Mouse (Mus musculus): ENCODE measurements around the gene Bcar3. TPM values are rescaled to one million over a fixed set of nuclear protein-coding genes. Genes with fewer than 3 reads are reported as not detected.

Bcar3 gene
- polyA plus RNA-seq, 1 experiment from 2014 or later, result 7.9 TPM

DNA sequence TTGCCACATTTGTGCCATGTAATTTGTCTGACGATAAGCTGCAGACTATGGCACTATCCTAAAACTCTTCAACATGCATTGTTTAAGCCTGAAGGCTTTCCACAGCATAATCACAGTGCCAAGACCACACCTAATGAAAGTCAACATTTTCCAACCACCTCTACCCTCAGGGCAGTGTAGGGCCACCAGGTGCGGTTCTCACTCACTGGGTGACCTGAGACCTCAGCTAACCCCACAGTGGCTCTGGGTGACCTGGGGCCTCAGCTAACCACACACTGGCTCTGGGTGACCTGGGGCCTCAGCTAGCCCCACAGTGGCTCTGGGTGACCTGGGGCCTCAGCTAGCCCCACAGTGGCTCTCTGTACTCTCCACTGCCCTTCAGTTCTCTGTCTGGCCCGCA lies 30.6 kb downstream of the Bcar3 start:
- WGBS, result 93% methylated on average over 3 of the region's 3 CpGs
- H3K36me3 ChIP-seq, result no peaks in the 10 kb centered on the region
- H3K4me1 ChIP-seq (replicated peaks), result 0 out of 2 replicates have a peak, but pooled peaks cover 5% of the 10 kb centered on the region
- no peak overlapping the region for H3K4me3 ChIP-seq
- no peak for ATAC-seq (ENCODE audit: low FRiP score)
- H3K9me3 ChIP-seq, result no peaks in the 10 kb centered on the region
- H3K9ac ChIP-seq, result no peak overlapping the region
- no peaks in the 10 kb centered on the region for H3K27me3 ChIP-seq
- H3K4me2 ChIP-seq, result no peak overlapping the region
- H3K27ac ChIP-seq, result no peak overlapping the region

DNA sequence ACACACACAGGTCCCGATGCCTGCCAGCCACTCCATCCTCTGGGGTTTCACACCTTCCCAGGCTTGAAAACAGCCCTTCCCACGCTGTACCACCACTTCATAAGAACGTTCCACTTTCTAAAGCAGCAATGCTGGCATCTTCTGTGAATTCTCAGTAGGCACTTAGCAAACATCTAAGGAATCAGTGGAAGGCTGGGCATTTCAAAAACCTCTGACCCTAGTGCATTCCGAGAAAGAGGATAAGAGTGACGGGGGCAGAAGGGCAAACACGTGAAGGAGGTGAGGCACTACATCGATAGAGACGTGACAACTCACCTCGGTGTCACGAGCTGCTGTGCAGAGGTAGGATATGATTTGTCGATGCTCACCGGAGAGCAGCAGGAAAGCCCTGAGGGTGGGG lies 36.5 kb downstream of the Bcar3 start:
- Histone ChIP-seq H3K4me1 (replicated peaks) (0 out of 2 replicates have a peak, but pooled peaks cover 5% of the 10 kb centered on the region), H3K36me3 (no peaks in the 10 kb centered on the region), H3K27me3 (no peaks in the 10 kb centered on the region), H3K9ac (no peak overlapping the region), H3K4me2 (no peak overlapping the region), H3K4me3 (no peak overlapping the region), H3K27ac (no peak overlapping the region), H3K9me3 (no peaks in the 10 kb centered on the region)
- ATAC-seq (ENCODE audit: low FRiP score), result no peak
- 86% methylated on average over 12 of the region's 12 CpGs for WGBS

DNA sequence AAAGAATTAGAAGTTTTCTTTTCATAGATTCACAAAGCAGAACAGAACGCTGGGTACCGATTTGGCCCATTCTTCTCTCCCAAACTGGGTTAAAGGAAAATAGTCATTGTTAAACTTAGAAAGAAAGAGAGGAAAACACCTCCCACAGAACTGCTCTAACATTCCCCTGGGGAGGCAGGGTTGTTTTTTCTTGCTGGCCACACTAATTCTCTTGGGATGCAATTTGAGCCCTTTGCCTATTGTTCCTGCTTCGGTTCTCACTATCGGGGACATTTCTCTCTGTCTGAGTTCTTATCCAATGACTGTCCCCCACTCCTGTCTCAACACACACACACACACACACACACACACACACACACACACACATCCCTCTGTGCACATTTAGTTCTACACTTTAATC lies 39.6 kb downstream of the Bcar3 start:
- H3K36me3 ChIP-seq, result no peaks in the 10 kb centered on the region
- no peak for ATAC-seq (ENCODE audit: low FRiP score)
- no peaks in the 10 kb centered on the region for H3K27me3 ChIP-seq
- no peak overlapping the region for H3K4me3 ChIP-seq
- no peak overlapping the region for H3K4me2 ChIP-seq
- 17% methylated on average over 4 of the region's 4 CpGs for WGBS
- no peak overlapping the region for H3K27ac ChIP-seq
- H3K9ac ChIP-seq, result no peak overlapping the region
- H3K9me3 ChIP-seq, result no peaks in the 10 kb centered on the region
- 0 out of 2 replicates have a peak, but pooled peaks cover 5% of the 10 kb centered on the region for H3K4me1 ChIP-seq (replicated peaks)

DNA sequence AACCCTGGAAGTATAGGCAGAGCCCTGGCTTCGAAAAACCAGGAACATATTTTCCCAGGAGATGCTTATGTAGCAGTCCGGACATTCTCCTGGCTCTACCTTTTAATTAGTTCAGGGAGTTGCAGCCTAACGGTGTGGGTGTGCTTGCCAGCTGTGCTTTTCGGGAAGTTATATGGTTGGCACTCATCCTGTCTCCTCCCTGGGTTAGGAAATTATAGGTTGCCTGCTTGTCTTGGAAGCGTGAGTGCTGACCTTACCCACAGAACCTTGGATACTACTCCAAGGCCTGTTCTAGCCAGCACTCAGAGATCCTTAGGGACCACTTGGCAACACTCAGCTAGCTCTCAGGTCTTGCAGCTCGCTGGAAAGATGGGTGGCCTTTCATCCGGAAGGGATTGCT lies 40.0 kb downstream of the Bcar3 start:
- H3K27me3 ChIP-seq, result no peaks in the 10 kb centered on the region
- H3K36me3 ChIP-seq, result no peaks in the 10 kb centered on the region
- no peak overlapping the region for H3K27ac ChIP-seq
- no peak overlapping the region for H3K4me2 ChIP-seq
- H3K9me3 ChIP-seq, result no peaks in the 10 kb centered on the region
- 0 out of 2 replicates have a peak, but pooled peaks cover 5% of the 10 kb centered on the region for H3K4me1 ChIP-seq (replicated peaks)
- no peak for ATAC-seq (ENCODE audit: low FRiP score)
- H3K4me3 ChIP-seq, result no peak overlapping the region
- WGBS, result 49% methylated on average over 7 of the region's 7 CpGs
- no peak overlapping the region for H3K9ac ChIP-seq

DNA sequence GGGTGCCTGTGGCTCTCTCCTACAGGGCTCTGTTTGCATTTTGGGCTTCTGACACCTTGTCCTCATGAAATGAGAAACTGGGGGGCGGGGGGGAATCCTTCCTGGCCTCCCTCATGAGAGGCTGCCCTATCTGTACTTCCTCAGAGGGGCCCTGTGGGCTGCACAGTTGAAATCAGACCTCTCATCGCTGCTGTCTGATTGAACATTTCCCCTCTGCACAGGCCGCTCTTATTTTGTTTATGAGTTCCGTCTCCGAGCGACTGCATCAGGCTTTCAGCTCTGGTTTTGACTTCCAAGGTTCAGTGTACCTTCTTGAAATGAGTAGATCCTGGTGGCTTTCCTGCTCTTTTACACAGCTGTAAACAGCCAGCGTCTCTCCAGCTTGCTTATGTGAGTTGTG lies 40.4 kb downstream of the Bcar3 start:
- Histone ChIP-seq H3K4me1 (replicated peaks) (0 out of 2 replicates have a peak, but pooled peaks cover 5% of the 10 kb centered on the region), H3K9me3 (no peaks in the 10 kb centered on the region), H3K27ac (no peak overlapping the region), H3K9ac (no peak overlapping the region), H3K4me3 (no peak overlapping the region), H3K27me3 (no peaks in the 10 kb centered on the region), H3K36me3 (no peaks in the 10 kb centered on the region), H3K4me2 (no peak overlapping the region)
- ATAC-seq (ENCODE audit: low FRiP score), result no peak
- 83% methylated on average over 7 of the region's 7 CpGs for WGBS

DNA sequence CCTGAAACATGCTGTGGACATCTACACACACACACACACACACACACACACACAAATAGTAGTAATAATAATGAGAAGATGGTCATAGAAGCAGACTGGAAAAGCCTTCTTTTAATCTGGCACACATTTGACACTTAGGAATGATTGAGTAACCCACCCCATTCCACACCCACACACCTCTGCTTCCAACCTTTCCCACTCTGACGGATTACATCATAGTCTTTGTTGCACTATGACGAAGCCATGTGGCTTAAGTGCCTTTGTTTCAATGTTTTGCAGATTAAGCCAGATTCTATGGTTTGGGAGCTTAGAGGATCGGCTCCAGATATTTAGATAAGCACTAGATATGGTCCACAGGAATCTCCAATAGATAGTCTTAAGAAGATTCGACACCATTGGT lies 42.1 kb downstream of the Bcar3 start:
- Histone ChIP-seq H3K4me3 (no peak overlapping the region), H3K9ac (no peak overlapping the region), H3K9me3 (no peaks in the 10 kb centered on the region), H3K27ac (no peak overlapping the region), H3K4me1 (replicated peaks) (0 out of 2 replicates have a peak, but pooled peaks cover 5% of the 10 kb centered on the region), H3K27me3 (no peaks in the 10 kb centered on the region), H3K36me3 (no peaks in the 10 kb centered on the region), H3K4me2 (no peak overlapping the region)
- no peak for ATAC-seq (ENCODE audit: low FRiP score)
- WGBS, result 94% methylated on average over 4 of the region's 4 CpGs

DNA sequence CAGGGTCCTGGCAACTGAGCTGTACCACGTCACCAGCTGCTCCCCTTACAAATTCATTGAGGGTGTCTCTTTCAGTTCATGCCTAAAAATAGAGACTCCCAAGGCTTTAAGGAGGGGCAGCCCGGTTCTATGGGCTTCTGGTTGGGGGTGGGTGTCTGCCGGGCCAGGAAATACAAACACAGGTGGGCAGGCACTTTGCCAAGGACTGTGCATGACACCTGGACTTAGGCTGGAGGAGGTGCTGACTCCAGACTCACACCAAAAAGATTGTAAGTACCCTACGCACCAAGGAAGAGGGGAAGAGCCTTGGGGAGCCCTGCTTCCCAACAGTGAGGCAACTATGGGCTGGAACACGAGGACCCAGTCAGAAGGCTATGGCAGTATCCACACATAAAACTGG lies 44.1 kb downstream of the Bcar3 start:
- 71% methylated on average over 5 of the region's 5 CpGs for WGBS
- no peaks in the 10 kb centered on the region for H3K36me3 ChIP-seq
- H3K27me3 ChIP-seq, result no peaks in the 10 kb centered on the region
- no peak for ATAC-seq (ENCODE audit: low FRiP score)
- 0 out of 2 replicates have a peak, but pooled peaks cover 5% of the 10 kb centered on the region for H3K4me1 ChIP-seq (replicated peaks)
- no peak overlapping the region for H3K27ac ChIP-seq
- no peak overlapping the region for H3K9ac ChIP-seq
- H3K4me3 ChIP-seq, result no peak overlapping the region
- H3K4me2 ChIP-seq, result no peak overlapping the region
- H3K9me3 ChIP-seq, result no peaks in the 10 kb centered on the region

DNA sequence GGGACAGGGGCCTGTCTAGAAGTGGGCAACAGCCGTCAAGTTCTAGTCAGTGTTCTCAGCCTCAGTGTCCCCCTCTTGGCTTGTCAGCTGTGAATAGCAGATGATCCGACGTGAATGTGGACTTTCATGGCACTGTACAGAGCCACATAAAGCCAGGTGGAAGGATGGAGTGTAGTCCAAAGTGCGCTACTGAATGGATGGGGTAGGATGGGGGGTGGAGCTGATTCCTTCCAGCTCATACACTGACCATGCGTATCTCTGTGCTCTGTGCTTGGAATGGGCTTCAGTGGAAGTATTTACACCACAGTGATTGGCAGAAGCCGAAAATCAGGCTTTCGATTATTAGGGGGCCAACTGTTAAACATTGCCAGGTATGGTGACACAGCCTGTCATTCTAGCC lies 45.0 kb downstream of the Bcar3 start:
- no peak overlapping the region for H3K4me3 ChIP-seq
- no peaks in the 10 kb centered on the region for H3K9me3 ChIP-seq
- no peak overlapping the region for H3K4me2 ChIP-seq
- H3K9ac ChIP-seq, result no peak overlapping the region
- H3K36me3 ChIP-seq, result no peaks in the 10 kb centered on the region
- peaks cover 3% of the 10 kb centered on the region; the same call in 1 of the 2 replicates for H3K4me1 ChIP-seq (replicated peaks)
- no peaks in the 10 kb centered on the region for H3K27me3 ChIP-seq
- 92% methylated on average over 7 of the region's 7 CpGs for WGBS
- H3K27ac ChIP-seq, result no peak overlapping the region
- ATAC-seq (ENCODE audit: low FRiP score), result no peak

DNA sequence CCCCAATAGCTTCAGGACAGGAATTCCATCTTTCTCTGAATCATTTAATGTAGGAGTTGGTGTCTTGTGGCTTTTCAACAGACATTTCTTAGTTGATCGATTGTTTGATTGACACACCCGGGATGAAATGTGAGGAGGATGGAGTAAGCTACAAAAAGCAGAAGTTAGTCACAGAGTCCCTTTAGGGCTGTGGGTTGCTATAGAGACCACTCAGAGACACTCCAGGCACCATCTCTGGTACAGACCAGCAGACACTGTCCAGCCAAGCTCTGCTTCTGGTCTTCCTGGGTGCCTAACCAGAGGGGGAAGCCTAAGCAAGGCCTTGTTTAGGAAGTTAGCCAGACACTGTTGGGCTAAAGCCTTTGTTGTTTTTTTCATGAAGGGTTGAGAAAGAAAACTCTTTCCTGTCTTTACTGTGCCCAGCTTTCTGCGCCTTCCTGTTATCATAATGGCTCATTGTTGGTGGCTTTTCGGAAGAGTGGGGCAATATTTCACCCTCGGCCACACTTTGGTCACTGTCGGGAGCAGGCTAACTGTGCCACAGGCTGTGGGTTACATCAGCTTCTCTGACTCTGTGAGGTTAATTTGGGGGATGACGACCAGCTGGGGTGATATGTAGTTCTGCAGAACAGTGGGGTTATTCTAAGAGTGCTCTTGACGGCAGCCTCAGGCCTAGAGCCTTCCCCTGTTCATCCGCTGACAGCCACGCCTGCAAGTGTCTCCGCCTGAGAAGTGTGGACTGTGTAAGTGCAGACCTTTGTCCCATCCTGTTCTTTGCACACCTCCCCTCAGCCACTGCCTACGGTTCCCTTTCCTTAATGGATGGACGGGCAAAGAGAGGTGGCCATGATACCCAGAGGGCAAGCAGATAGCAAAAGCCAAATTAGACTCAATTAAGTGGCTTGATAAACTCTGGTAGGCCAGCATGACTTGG lies 46.5 kb downstream of the Bcar3 start:
- Histone ChIP-seq H3K27me3 (no peaks in the 10 kb centered on the region), H3K4me2 (no peak overlapping the region), H3K27ac (no peak overlapping the region), H3K4me1 (replicated peaks) (no peaks in the 10 kb centered on the region; the same call in 1 of the 2 replicates), H3K9ac (no peak overlapping the region), H3K36me3 (no peaks in the 10 kb centered on the region), H3K4me3 (no peak overlapping the region), H3K9me3 (no peaks in the 10 kb centered on the region)
- WGBS, result 75% methylated on average over 13 of the region's 13 CpGs
- no peak for ATAC-seq (ENCODE audit: low FRiP score)

DNA sequence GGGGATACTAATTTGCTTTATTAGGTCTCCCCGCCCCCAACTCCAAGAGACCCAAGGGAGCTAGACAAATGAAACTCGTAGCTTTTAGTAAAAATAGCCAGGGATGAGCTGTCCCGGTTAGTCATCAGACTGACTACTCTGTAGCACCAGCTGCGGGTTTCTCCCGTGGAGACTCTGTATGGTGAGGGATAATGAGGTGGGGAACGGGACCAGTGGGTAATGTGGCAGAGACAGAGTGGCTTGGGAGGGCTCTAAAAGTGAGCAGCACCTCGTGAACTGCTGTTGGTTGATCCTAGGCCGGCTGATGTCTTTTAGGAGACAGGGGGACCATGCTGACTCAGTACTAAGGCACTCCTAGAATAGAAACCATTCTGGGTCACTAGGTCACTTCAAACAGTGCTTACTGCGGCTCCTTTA lies 49.5 kb downstream of the Bcar3 start:
- no peaks in the 10 kb centered on the region for H3K36me3 ChIP-seq
- WGBS, result 63% methylated on average over 9 of the region's 9 CpGs
- H3K27ac ChIP-seq, result no peak overlapping the region
- ATAC-seq (ENCODE audit: low FRiP score), result no peak
- no peak overlapping the region for H3K4me2 ChIP-seq
- no peak overlapping the region for H3K4me3 ChIP-seq
- no peaks in the 10 kb centered on the region for H3K9me3 ChIP-seq
- no peaks in the 10 kb centered on the region for H3K27me3 ChIP-seq
- H3K9ac ChIP-seq, result no peak overlapping the region
- no peaks in the 10 kb centered on the region; the same call in 1 of the 2 replicates for H3K4me1 ChIP-seq (replicated peaks)

DNA sequence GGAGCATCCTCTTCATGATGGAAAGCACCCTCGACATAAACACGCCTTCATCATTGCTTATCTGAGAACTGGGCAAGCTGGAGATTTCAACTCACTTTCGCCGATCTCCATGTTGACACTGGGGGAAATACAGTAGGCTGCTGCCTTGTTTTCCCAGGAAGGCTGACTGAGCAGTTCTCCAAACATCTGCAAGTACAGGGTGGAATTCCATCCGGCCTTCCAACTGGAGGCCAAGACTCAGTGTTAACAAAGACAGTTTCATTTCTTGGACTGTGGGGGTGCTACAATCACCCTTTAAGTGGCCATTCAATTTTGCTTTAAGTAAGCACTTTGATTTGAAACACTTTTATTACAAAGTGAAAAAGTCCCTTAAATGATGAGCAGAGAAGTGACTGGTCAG lies 50.4 kb downstream of the Bcar3 start:
- H3K27me3 ChIP-seq, result no peaks in the 10 kb centered on the region
- H3K9ac ChIP-seq, result no peak overlapping the region
- no peaks in the 10 kb centered on the region for H3K36me3 ChIP-seq
- no peaks in the 10 kb centered on the region for H3K9me3 ChIP-seq
- 88% methylated on average over 5 of the region's 5 CpGs for WGBS
- ATAC-seq (ENCODE audit: low FRiP score), result no peak
- no peaks in the 10 kb centered on the region; the same call in 1 of the 2 replicates for H3K4me1 ChIP-seq (replicated peaks)
- H3K4me2 ChIP-seq, result no peak overlapping the region
- H3K27ac ChIP-seq, result no peak overlapping the region
- no peak overlapping the region for H3K4me3 ChIP-seq

DNA sequence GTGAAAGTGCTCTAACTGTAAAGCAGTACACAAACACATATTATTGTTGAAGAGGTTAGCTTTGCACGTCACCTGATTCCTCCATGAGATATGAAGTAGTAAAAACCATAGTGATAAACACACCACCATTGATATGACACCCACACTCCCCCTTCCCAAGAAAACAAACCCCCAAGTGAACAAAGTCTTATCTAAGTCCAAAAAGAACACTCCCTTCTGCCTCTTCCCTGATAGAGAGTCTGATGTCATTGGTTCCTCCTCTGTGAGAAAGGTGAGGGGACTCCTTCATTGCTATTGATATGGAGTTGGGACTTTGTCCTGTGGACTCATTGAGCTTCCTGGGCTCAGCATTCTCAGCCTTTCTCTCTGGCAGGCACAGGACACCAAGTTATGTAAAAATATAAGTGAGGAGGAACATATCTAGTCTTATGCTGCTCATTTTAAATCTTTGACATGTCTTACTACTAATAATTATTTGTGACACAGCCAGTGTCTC lies 52.1 kb downstream of the Bcar3 start:
- H3K27ac ChIP-seq, result no peak overlapping the region
- no peak overlapping the region for H3K4me3 ChIP-seq
- no peaks in the 10 kb centered on the region; the same call in 1 of the 2 replicates for H3K4me1 ChIP-seq (replicated peaks)
- H3K4me2 ChIP-seq, result no peak overlapping the region
- no peaks in the 10 kb centered on the region for H3K36me3 ChIP-seq
- WGBS, result 93% methylated on average over 1 of the region's 1 CpGs
- H3K9me3 ChIP-seq, result no peaks in the 10 kb centered on the region
- no peaks in the 10 kb centered on the region for H3K27me3 ChIP-seq
- no peak for ATAC-seq (ENCODE audit: low FRiP score)
- H3K9ac ChIP-seq, result no peak overlapping the region

DNA sequence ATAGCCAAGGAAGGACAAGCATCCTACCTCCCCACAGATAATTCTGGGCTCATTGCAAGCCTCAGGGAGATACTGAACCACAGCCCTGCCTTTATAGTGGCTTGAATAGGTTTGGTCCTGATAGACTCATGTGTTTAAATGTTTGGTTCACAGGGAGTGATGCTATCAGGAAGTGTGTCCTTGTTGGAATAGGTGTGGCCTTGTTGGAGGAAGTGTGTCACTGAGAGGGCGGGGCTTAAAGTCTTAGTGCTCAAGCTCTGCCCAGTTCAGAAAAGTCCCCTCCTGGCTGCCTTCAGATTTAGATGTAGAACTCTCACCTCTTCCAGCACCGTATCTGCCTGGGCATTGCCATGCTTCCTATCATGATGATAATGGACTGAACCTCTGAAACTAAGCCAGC lies 52.7 kb downstream of the Bcar3 start:
- H3K4me1 ChIP-seq (replicated peaks), result no peaks in the 10 kb centered on the region; the same call in 1 of the 2 replicates
- 96% methylated on average over 2 of the region's 2 CpGs for WGBS
- no peak overlapping the region for H3K4me3 ChIP-seq

More for the DNA sequence above, 52.7 kb downstream of the Bcar3 start:
- H3K36me3 ChIP-seq, result no peaks in the 10 kb centered on the region
- H3K9ac ChIP-seq, result no peak overlapping the region
- no peaks in the 10 kb centered on the region for H3K27me3 ChIP-seq
- H3K4me2 ChIP-seq, result no peak overlapping the region
- H3K27ac ChIP-seq, result no peak overlapping the region
- ATAC-seq (ENCODE audit: low FRiP score), result no peak
- H3K9me3 ChIP-seq, result no peaks in the 10 kb centered on the region
